Mouse (Mus musculus): ENCODE measurements around the gene Ptms. TPM values are rescaled to one million over a fixed set of nuclear protein-coding genes. Genes with fewer than 3 reads are reported as not detected.

The Ptms gene
- total and polyA plus RNA-seq, 3 experiments, result 5.6 to 86.4 (median 34.1) TPM

GRCm38 (mm10) chr6:124917518-124918330 is 2.2 kb downstream of the Ptms start:
- H3K27me3 ChIP-seq (ENCODE audit: insufficient read depth, low read length), result peaks cover 77% of the 10 kb centered on the region
- no peaks in the 10 kb centered on the region for H3K9me3 ChIP-seq (replicated peaks)
- ATAC-seq (ENCODE audit: extremely low read depth, insufficient number of reproducible peaks, low FRiP score, poor library complexity, severe bottlenecking) (peak; percentile 31; the same call in 1 of the 2 replicates), DNase-seq (ENCODE audit: low spot score) (peak; percentile 40)
- no peaks in the 10 kb centered on the region for H3K36me3 ChIP-seq (replicated peaks)
- H3K4me3 ChIP-seq (ENCODE audit: low read depth, low read length), result peak overlapping the region; percentile 74
- no peak for TF ChIP-seq POLR2AphosphoS5 (IDR thresholded peaks at IDR 0.05; ENCODE audit: insufficient replicate concordance, low read depth, low read length)
- no peak for TF ChIP-seq GATA2 (IDR thresholded peaks at IDR 0.05; ENCODE audit: borderline replicate concordance, low read depth, low read length)
- no peak for TF ChIP-seq GATA1 (IDR thresholded peaks at IDR 0.05; ENCODE audit: borderline replicate concordance, low read length)
- TF ChIP-seq CTCF (IDR thresholded peaks at IDR 0.05; ENCODE audit: low read depth, low read length), result no peak
- no peak for TF ChIP-seq TAL1 (conservative IDR thresholded peaks at IDR 0.05; ENCODE audit: low read depth, low read length)
- peaks cover 47% of the 10 kb centered on the region for H3K4me1 ChIP-seq (ENCODE audit: insufficient read depth, low read depth, low read length)

GRCm38 (mm10) chr6:124916695-124917517 is 3.0 kb downstream of the Ptms start:
- peaks cover 84% of the 10 kb centered on the region for H3K27me3 ChIP-seq (ENCODE audit: insufficient read depth, low read length)
- DNase-seq (ENCODE audit: low spot score) (peak; percentile 92), ATAC-seq (ENCODE audit: extremely low read depth, insufficient number of reproducible peaks, low FRiP score, poor library complexity, severe bottlenecking) (no peak)
- peak overlapping the region; percentile 74 for H3K4me3 ChIP-seq (ENCODE audit: low read depth, low read length)
- H3K36me3 ChIP-seq (replicated peaks), result no peaks in the 10 kb centered on the region
- no peaks in the 10 kb centered on the region for H3K9me3 ChIP-seq (replicated peaks)
- peaks cover 47% of the 10 kb centered on the region for H3K4me1 ChIP-seq (ENCODE audit: insufficient read depth, low read depth, low read length)
- TF ChIP-seq POLR2AphosphoS5 (IDR thresholded peaks at IDR 0.05; ENCODE audit: insufficient replicate concordance, low read depth, low read length) (no peak), CTCF (IDR thresholded peaks at IDR 0.05; ENCODE audit: low read depth, low read length) (peak; percentile 21; the same call in 1 of the 2 replicates), GATA2 (IDR thresholded peaks at IDR 0.05; ENCODE audit: borderline replicate concordance, low read depth, low read length) (no peak), GATA1 (IDR thresholded peaks at IDR 0.05; ENCODE audit: borderline replicate concordance, low read length) (no peak)

- Histone ChIP-seq H3K27me3 (ENCODE audit: insufficient read depth, low read length) (peaks cover 90% of the 10 kb centered on the region), H3K9me3 (replicated peaks) (no peaks in the 10 kb centered on the region), H3K4me3 (ENCODE audit: low read depth, low read length) (no peak overlapping the region), H3K4me1 (ENCODE audit: insufficient read depth, low read depth, low read length) (peaks cover 44% of the 10 kb centered on the region), H3K36me3 (replicated peaks) (no peaks in the 10 kb centered on the region)
- TF ChIP-seq GATA1 (IDR thresholded peaks at IDR 0.05; ENCODE audit: borderline replicate concordance, low read length), result no peak
- TF ChIP-seq POLR2AphosphoS5 (IDR thresholded peaks at IDR 0.05; ENCODE audit: insufficient replicate concordance, low read depth, low read length), result no peak
- DNase-seq (ENCODE audit: low spot score) (no peak), ATAC-seq (ENCODE audit: extremely low read depth, insufficient number of reproducible peaks, low FRiP score, poor library complexity, severe bottlenecking) (no peak)
Observed at GRCm38 (mm10) chr6:124915942-124916694, 3.8 kb downstream of the Ptms start.

GRCm38 (mm10) chr6:124915160-124915941 is 4.6 kb downstream of the Ptms start:
- peaks cover 44% of the 10 kb centered on the region for H3K4me1 ChIP-seq (ENCODE audit: insufficient read depth, low read depth, low read length)
- H3K36me3 ChIP-seq (replicated peaks), result no peaks in the 10 kb centered on the region
- DNase-seq (ENCODE audit: low spot score) (no peak), ATAC-seq (ENCODE audit: extremely low read depth, insufficient number of reproducible peaks, low FRiP score, poor library complexity, severe bottlenecking) (no peak)
- H3K27me3 ChIP-seq (ENCODE audit: insufficient read depth, low read length), result peaks cover 92% of the 10 kb centered on the region
- no peaks in the 10 kb centered on the region for H3K9me3 ChIP-seq (replicated peaks)
- no peak overlapping the region for H3K4me3 ChIP-seq (ENCODE audit: low read depth, low read length)
- TF ChIP-seq TAL1 (conservative IDR thresholded peaks at IDR 0.05; ENCODE audit: low read depth, low read length) (no peak), GATA2 (IDR thresholded peaks at IDR 0.05; ENCODE audit: borderline replicate concordance, low read depth, low read length) (no peak), POLR2AphosphoS5 (IDR thresholded peaks at IDR 0.05; ENCODE audit: insufficient replicate concordance, low read depth, low read length) (no peak), CTCF (IDR thresholded peaks at IDR 0.05; ENCODE audit: low read depth, low read length) (no peak), GATA1 (IDR thresholded peaks at IDR 0.05; ENCODE audit: borderline replicate concordance, low read length) (no peak)

- Histone ChIP-seq H3K4me3 (ENCODE audit: low read depth, low read length) (no peak overlapping the region), H3K4me1 (ENCODE audit: insufficient read depth, low read depth, low read length) (peaks cover 41% of the 10 kb centered on the region)
- DNase-seq (ENCODE audit: low spot score), result no peak
Observed at GRCm38 (mm10) chr6:124914511-124914910, 5.4 kb downstream of the Ptms start.

More at GRCm38 (mm10) chr6:124914511-124914910, 5.4 kb downstream of the Ptms start:
- ATAC-seq (ENCODE audit: extremely low read depth, insufficient number of reproducible peaks, low FRiP score, poor library complexity, severe bottlenecking), result no peak
- TF ChIP-seq GATA1 (IDR thresholded peaks at IDR 0.05; ENCODE audit: borderline replicate concordance, low read length), result no peak
- no peak for TF ChIP-seq GATA2 (IDR thresholded peaks at IDR 0.05; ENCODE audit: borderline replicate concordance, low read depth, low read length)
- TF ChIP-seq TAL1 (conservative IDR thresholded peaks at IDR 0.05; ENCODE audit: low read depth, low read length), result no peak
- TF ChIP-seq POLR2AphosphoS5 (IDR thresholded peaks at IDR 0.05; ENCODE audit: insufficient replicate concordance, low read depth, low read length), result no peak
- no peak for TF ChIP-seq CTCF (IDR thresholded peaks at IDR 0.05; ENCODE audit: low read depth, low read length)
- peaks cover 92% of the 10 kb centered on the region for H3K27me3 ChIP-seq (ENCODE audit: insufficient read depth, low read length)
- H3K36me3 ChIP-seq (replicated peaks), result no peaks in the 10 kb centered on the region
- H3K9me3 ChIP-seq (replicated peaks), result no peaks in the 10 kb centered on the region

Measured in G1E (cell line).